Mouse (Mus musculus) ES-E14 (cell line): Measurements from ENCODE around the gene Saxo1. TPM values are rescaled to one million over a fixed set of nuclear protein-coding genes. Genes with fewer than 3 reads are reported as not detected.

Experiments used
- DNase-seq: peaks from one replicate; pipeline ENCODE4 v3.0.0-alpha.2; 2013; ENCODE audit warnings: low read depth, low spot score
- H3K27ac ChIP-seq: 2 replicates; pipeline ENCODE4 v1.5.1; 2012; ENCODE audit warnings: low read depth, mild to moderate bottlenecking, low read length, moderate library complexity, mixed read lengths; ENCODE audit not compliant: poor library complexity, insufficient read depth, severe bottlenecking
- H3K36me3 ChIP-seq: 2 replicates; pipeline ENCODE4 v1.6.1; 2012; ENCODE audit warnings: mild to moderate bottlenecking, low read length, moderate library complexity, mixed read lengths; ENCODE audit not compliant: control insufficient read depth, poor library complexity, insufficient read depth, severe bottlenecking
- H3K4me1 ChIP-seq, 2 experiments: fragments of 150-350 bp in 1 of 2; sonication (generic) in 1 of 2; 2 replicates each; pipeline ENCODE4 v1.6.1; 2012; ENCODE audit warnings: low read length in 2 of 2, mild to moderate bottlenecking in 1 of 2, mixed read lengths in 1 of 2; ENCODE audit not compliant: control insufficient read depth in 2 of 2, insufficient read depth in 2 of 2, poor library complexity in 1 of 2
- H3K4me3 ChIP-seq, 2 experiments: fragments of 150-350 bp in 1 of 2; sonication (generic) in 1 of 2; 2 replicates each; pipeline ENCODE4 v1.5.1; 2012; ENCODE audit warnings: low read length in 2 of 2, low read depth in 1 of 2, mild to moderate bottlenecking in 1 of 2, mixed read lengths in 1 of 2; ENCODE audit not compliant: insufficient read depth in 1 of 2, poor library complexity in 1 of 2, severe bottlenecking in 1 of 2
- H3K9ac ChIP-seq: 2 replicates; pipeline ENCODE4 v1.6.1; 2012; ENCODE audit warnings: low read depth, mild to moderate bottlenecking, low read length, mixed read lengths; ENCODE audit not compliant: poor library complexity, insufficient read depth, severe bottlenecking
- H3K9me3 ChIP-seq: fragments of 150-350 bp; sonication (generic); 2 replicates; pipeline ENCODE4 v1.6.1; 2012; ENCODE audit warnings: low read depth, mild to moderate bottlenecking, low read length; ENCODE audit not compliant: control insufficient read depth, insufficient read depth
- CHD2 ChIP-seq: IDR thresholded peaks from 2 replicates; pipeline ENCODE4 v1.6.1; 2014; ENCODE audit warnings: mild to moderate bottlenecking, low read depth, low read length, inconsistent platforms
- HCFC1 ChIP-seq: IDR thresholded peaks from 2 replicates; pipeline ENCODE4 v1.6.1; 2012; ENCODE audit warnings: low read length, inconsistent platforms, borderline replicate concordance; ENCODE audit not compliant: insufficient read depth
- MAFK ChIP-seq: IDR thresholded peaks from 2 replicates; pipeline ENCODE4 v1.6.1; 2014; ENCODE audit warnings: mild to moderate bottlenecking, low read depth, low read length, inconsistent platforms; ENCODE audit not compliant: insufficient read depth
- ZC3H11A ChIP-seq: IDR thresholded peaks from 2 replicates; pipeline ENCODE4 v1.6.1; 2012; ENCODE audit warnings: low read depth, mild to moderate bottlenecking, inconsistent platforms, low read length, borderline replicate concordance
- ZNF384 ChIP-seq: IDR thresholded peaks from 2 replicates; pipeline ENCODE4 v1.6.1; 2012; ENCODE audit warnings: low read depth, low read length, inconsistent platforms
- in situ Hi-C, 2 experiments: fragments of 600-800 bp; cut with MboI; formaldehyde crosslinking; loops; one replicate each; pipeline ENCODE4 v1.15.1; 2025; ENCODE audit warnings: low sequenced_read_pairs in 2 of 2, inconsistent platforms in 1 of 2; ENCODE audit not compliant: unreplicated experiment in 2 of 2
- total RNA-seq: library from RNA; depleted of rRNA; stranded (reverse); fragments of 300-350 nt; gene quantifications from 2 replicates; pipeline ENCODE4 v1.2.3, GENCODE M21; 2012

Gene Saxo1
- total RNA-seq, 1 experiment = 0.31 TPM

GRCm38 (mm10) chr4:86499561-86499960, 58.6 kb downstream of the Saxo1 start:
- no peak overlapping the region for H3K27ac ChIP-seq
- no peaks in the 10 kb centered on the region for H3K4me1 ChIP-seq
- no peak overlapping the region for H3K4me3 ChIP-seq
- in situ Hi-C loops = no loop called here
- no peaks in the 10 kb centered on the region for H3K36me3 ChIP-seq
- H3K9me3 ChIP-seq = no peaks in the 10 kb centered on the region
- TF ChIP-seq HCFC1 (no peak), CHD2 (no peak), ZC3H11A (no peak), ZNF384 (no peak), MAFK (no peak)
- H3K9ac ChIP-seq = no peak overlapping the region
- DNase-seq = no peak

- Histone ChIP-seq H3K27ac (no peak overlapping the region), H3K4me3 (no peak overlapping the region), H3K4me1 (no peaks in the 10 kb centered on the region), H3K36me3 (no peaks in the 10 kb centered on the region), H3K9ac (no peak overlapping the region), H3K9me3 (no peaks in the 10 kb centered on the region)
- in situ Hi-C loops = no loop called here
- no peak for DNase-seq
- no peak for TF ChIP-seq MAFK
- TF ChIP-seq ZC3H11A = no peak
- no peak for TF ChIP-seq HCFC1
- TF ChIP-seq CHD2 = no peak
- TF ChIP-seq ZNF384 = no peak
These were observed 59.4 kb downstream of the Saxo1 start for GRCm38 (mm10) chr4:86498754-86499153.

- no peaks in the 10 kb centered on the region for H3K9me3 ChIP-seq
- DNase-seq = no peak
- no peaks in the 10 kb centered on the region for H3K36me3 ChIP-seq
- H3K4me1 ChIP-seq = no peaks in the 10 kb centered on the region
- TF ChIP-seq MAFK (no peak), CHD2 (no peak), HCFC1 (no peak), ZC3H11A (no peak), ZNF384 (no peak)
- H3K9ac ChIP-seq = no peak overlapping the region
- in situ Hi-C loops = no loop called here
- H3K27ac ChIP-seq = no peak overlapping the region
- H3K4me3 ChIP-seq = no peak overlapping the region
These were observed 69.0 kb downstream of the Saxo1 start for GRCm38 (mm10) chr4:86489128-86489527.

- DNase-seq = no peak
These were observed 71.2 kb downstream of the Saxo1 start for GRCm38 (mm10) chr4:86486901-86487300.

GRCm38 (mm10) chr4:86486491-86486890, 71.6 kb downstream of the Saxo1 start:
- Histone ChIP-seq H3K36me3 (no peaks in the 10 kb centered on the region), H3K9me3 (no peaks in the 10 kb centered on the region), H3K4me1 (no peaks in the 10 kb centered on the region), H3K27ac (no peak overlapping the region), H3K9ac (no peak overlapping the region), H3K4me3 (no peak overlapping the region)
- TF ChIP-seq ZNF384 (no peak), CHD2 (no peak), ZC3H11A (no peak), MAFK (no peak), HCFC1 (no peak)
- in situ Hi-C loops = no loop called here
- no peak for DNase-seq

More at GRCm38 (mm10) chr4:86486901-86487300, 71.2 kb downstream of the Saxo1 start:
- Histone ChIP-seq H3K4me1 (no peaks in the 10 kb centered on the region), H3K9me3 (no peaks in the 10 kb centered on the region), H3K36me3 (no peaks in the 10 kb centered on the region), H3K4me3 (no peak overlapping the region), H3K9ac (no peak overlapping the region), H3K27ac (no peak overlapping the region)
- TF ChIP-seq ZC3H11A = no peak
- no peak for TF ChIP-seq MAFK
- no peak for TF ChIP-seq ZNF384
- no peak for TF ChIP-seq HCFC1
- in situ Hi-C loops = no loop called here
